Comparison of ENCODE assay signal across 14 mouse cellular contexts in genomic region chr10:69719421-69719820, GRCm38 (mm10).
A peak's percentile ranks its signal among the peaks of the same experiment; 100 is the strongest.
DNase-seq lines count a peak whose midpoint lies in the region; ATAC-seq lines count a peak whose summit lies in the region.
"Had no signal": no experiment of that assay in that cellular context is flagged by ENCODE, and none has a peak within 500 bp of the region (broad histone marks: within the 10 kb centered on the region; RNA-seq: fewer than 3 reads in every experiment).

No protein-coding gene starts in this region.

- no peaks in the 10 kb centered on the region for H3K9me3 ChIP-seq in kidney, embryonic 15.5 days (replicated peaks)
- H3K9me3 ChIP-seq in forebrain, embryonic 15.5 days = no peaks in the 10 kb centered on the region
- H3K9me3 ChIP-seq in midbrain, embryonic 14.5 days (ENCODE audit: control insufficient read depth, low read length) = no peaks in the 10 kb centered on the region
- H3K9me3 ChIP-seq in embryonic facial prominence, embryonic 10.5 days = no peaks in the 10 kb centered on the region
- H3K9me3 ChIP-seq: heart, embryonic 12.5 days; limb, embryonic 15.5 days had no signal

- H3K9ac ChIP-seq in kidney, embryonic 15.5 days = no peak overlapping the region
- H3K9ac ChIP-seq in forebrain, embryonic 15.5 days (replicated peaks) = no peak overlapping the region
- H3K9ac ChIP-seq in midbrain, embryonic 14.5 days (replicated peaks; ENCODE audit: low read length) = no peak overlapping the region
- H3K9ac ChIP-seq: heart, embryonic 12.5 days; limb, embryonic 15.5 days had no signal

- H3K36me3 ChIP-seq in kidney, embryonic 15.5 days = no peaks in the 10 kb centered on the region
- no peaks in the 10 kb centered on the region for H3K36me3 ChIP-seq in forebrain, embryonic 15.5 days
- no peaks in the 10 kb centered on the region for H3K36me3 ChIP-seq in midbrain, embryonic 14.5 days (ENCODE audit: control insufficient read depth, insufficient read depth, low read length)
- H3K36me3 ChIP-seq in embryonic facial prominence, embryonic 10.5 days (replicated peaks) = no peaks in the 10 kb centered on the region
- H3K36me3 ChIP-seq: heart, embryonic 12.5 days; limb, embryonic 15.5 days had no signal

- H3K27ac ChIP-seq in kidney, embryonic 15.5 days = no peak overlapping the region; the same call in 1 of the 2 replicates
- peak overlapping the region; percentile 75 for H3K27ac ChIP-seq in forebrain, embryonic 15.5 days (replicated peaks)
- H3K27ac ChIP-seq in midbrain, embryonic 14.5 days (replicated peaks; ENCODE audit: low read depth, low read length) = peak overlapping the region; percentile 74
- H3K27ac ChIP-seq in embryonic facial prominence, embryonic 10.5 days (replicated peaks) = no peak overlapping the region
- H3K27ac ChIP-seq: limb, embryonic 15.5 days had no signal

- no peak for ATAC-seq in kidney, embryonic 15.5 days (replicated peaks; ENCODE audit: low FRiP score)
- ATAC-seq in forebrain, embryonic 15.5 days (replicated peaks) = 0 out of 2 replicates have a peak, but pooled peaks have one; percentile 2
- no peak for ATAC-seq in midbrain, embryonic 14.5 days (ENCODE audit: low FRiP score, low TSS enrichment)

- H3K4me3 ChIP-seq in kidney, embryonic 15.5 days (replicated peaks) = no peak overlapping the region
- H3K4me3 ChIP-seq in forebrain, embryonic 15.5 days = no peak overlapping the region
- no peak overlapping the region for H3K4me3 ChIP-seq in midbrain, embryonic 14.5 days (replicated peaks; ENCODE audit: low read depth, low read length)
- H3K4me3 ChIP-seq in embryonic facial prominence, embryonic 10.5 days = no peak overlapping the region
- H3K4me3 ChIP-seq: heart, embryonic 12.5 days; limb, embryonic 15.5 days had no signal

- peak overlapping the region; percentile 25; the same call in 1 of the 2 replicates for H3K4me2 ChIP-seq in kidney, embryonic 15.5 days
- H3K4me2 ChIP-seq in forebrain, embryonic 15.5 days (replicated peaks) = peak overlapping the region; percentile 14; the same call in 1 of the 2 replicates
- peak overlapping the region; percentile 30; the same call in 1 of the 2 replicates for H3K4me2 ChIP-seq in midbrain, embryonic 14.5 days (ENCODE audit: low read length)
- H3K4me2 ChIP-seq: heart, embryonic 12.5 days; limb, embryonic 15.5 days had no signal

- no peak for DNase-seq in kidney, adult 18-20 months
- DNase-seq in Muller cell, postnatal 12 days (ENCODE audit: inconsistent ontology term) = peak; percentile 42
- DNase-seq in midbrain, embryonic 14.5 days = no peak
- DNase-seq in adrenal gland, adult 2 months = no peak
- no peak for DNase-seq in embryonic facial prominence, embryonic 10.5 days (ENCODE audit: low spot score)
- DNase-seq: adrenal gland, adult 8-10 months; cerebellum, adult 9-11 months; gastrocnemius, postnatal 36 days; lung, adult 18-20 months; lung, postnatal 36 days had no signal

- peaks cover 24% of the 10 kb centered on the region for H3K4me1 ChIP-seq in kidney, embryonic 15.5 days
- H3K4me1 ChIP-seq in forebrain, embryonic 15.5 days = peaks cover 41% of the 10 kb centered on the region
- H3K4me1 ChIP-seq in midbrain, embryonic 14.5 days (ENCODE audit: control insufficient read depth, insufficient read depth, low read length) = peaks cover 38% of the 10 kb centered on the region
- peaks cover 23% of the 10 kb centered on the region for H3K4me1 ChIP-seq in embryonic facial prominence, embryonic 10.5 days

- no peaks in the 10 kb centered on the region for H3K27me3 ChIP-seq in kidney, embryonic 15.5 days
- H3K27me3 ChIP-seq in forebrain, embryonic 15.5 days = no peaks in the 10 kb centered on the region
- no peaks in the 10 kb centered on the region for H3K27me3 ChIP-seq in midbrain, embryonic 14.5 days (ENCODE audit: control insufficient read depth, insufficient read depth, low read length)
- no peaks in the 10 kb centered on the region for H3K27me3 ChIP-seq in embryonic facial prominence, embryonic 10.5 days (replicated peaks; ENCODE audit: low read depth, poor library complexity, severe bottlenecking)
- H3K27me3 ChIP-seq: heart, embryonic 12.5 days; limb, embryonic 15.5 days had no signal

- 64% methylated on average over 5 of the region's 5 CpGs for WGBS in kidney, embryonic 15.5 days
- 7% methylated on average over 5 of the region's 5 CpGs for WGBS in forebrain, embryonic 15.5 days
- WGBS in midbrain, embryonic 14.5 days = 42% methylated on average over 5 of the region's 5 CpGs
- 76% methylated on average over 5 of the region's 5 CpGs for WGBS in embryonic facial prominence, embryonic 10.5 days

Comparison
In these comparisons a context has a peak if more than half of its experiments do, and no peak if none do; other contexts are left out.
1. H3K27ac ChIP-seq: peak in forebrain, embryonic 15.5 days (single experiment) and midbrain, embryonic 14.5 days (single experiment); none in kidney, embryonic 15.5 days (single experiment) and embryonic facial prominence, embryonic 10.5 days (single experiment).
2. Peak in every context shown above with its lines, with median percentiles within 50 percentile points of each other: H3K4me2 ChIP-seq.